Mouse (Mus musculus) forebrain, embryonic 12.5 days (tissue): ENCODE results near the gene Wiz. TPM values are rescaled to one million over a fixed set of nuclear protein-coding genes. Genes with fewer than 3 reads are reported as not detected.

ENCODE experiments used
- ATAC-seq: fragments of 200-750 bp; cut with Nextera tagmentation; 2 replicates; pipeline ENCODE4 v1.8.0; 2017; ENCODE audit warnings: moderate TSS enrichment; ENCODE audit not compliant: low FRiP score
- H3K27ac ChIP-seq: fragments of 300-500 bp; sonication (generic); 2 replicates; pipeline ENCODE4 v1.5.1; 2016; ENCODE audit warnings: mild to moderate bottlenecking
- H3K27me3 ChIP-seq: fragments of 300-500 bp; sonication (generic); 2 replicates; pipeline ENCODE4 v1.6.1; 2016; ENCODE audit warnings: mild to moderate bottlenecking
- H3K36me3 ChIP-seq: fragments of 300-500 bp; sonication (generic); replicated peaks from 2 replicates; pipeline ENCODE4 v1.6.1; 2016; ENCODE audit warnings: mild to moderate bottlenecking
- H3K4me1 ChIP-seq: fragments of 300-500 bp; sonication (generic); 2 replicates; pipeline ENCODE4 v1.6.1; 2016
- H3K4me2 ChIP-seq: fragments of 300-500 bp; sonication (generic); 2 replicates; pipeline ENCODE4 v1.6.1; 2016; ENCODE audit warnings: mild to moderate bottlenecking, moderate library complexity
- H3K4me3 ChIP-seq: fragments of 300-500 bp; sonication (generic); replicated peaks from 2 replicates; pipeline ENCODE4 v1.5.1; 2016; ENCODE audit warnings: mild to moderate bottlenecking
- H3K9ac ChIP-seq: fragments of 300-500 bp; sonication (generic); 2 replicates; pipeline ENCODE4 v1.6.1; 2016; ENCODE audit warnings: mild to moderate bottlenecking
- H3K9me3 ChIP-seq: fragments of 300-500 bp; sonication (generic); 2 replicates; pipeline ENCODE4 v1.6.1; 2016
- WGBS: fragments of 180-500 bp; shearing (Covaris S2); methylation state at CpG from one replicate; pipeline ENCODE4 v1.1.7; 2016; 5-methylcytosine and 5-hydroxymethylcytosine counted together
- polyA plus RNA-seq: library from polyadenylated mRNA; unstranded; fragments of >200 nt; fragmentation: Nextera tagmentation; extraction: Ambion mirVana; gene quantifications from 2 replicates; pipeline ENCODE4 v1.2.1, GENCODE M21; 2016

The Wiz gene
- polyA plus RNA-seq, 1 experiment from 2014 or later: 44.3 TPM

GRCm38 (mm10) chr17:32368991-32369578 is 20.2 kb downstream of the Wiz start:
- no peaks in the 10 kb centered on the region for H3K27me3 ChIP-seq
- no peaks in the 10 kb centered on the region for H3K9me3 ChIP-seq
- H3K4me2 ChIP-seq: peak overlapping the region; percentile 49
- H3K36me3 ChIP-seq: no peaks in the 10 kb centered on the region
- 12% methylated on average over 13 of the region's 17 CpGs for WGBS
- 0 out of 2 replicates have a peak overlapping the region, but pooled peaks have one; percentile 46 for H3K27ac ChIP-seq
- no peak overlapping the region for H3K9ac ChIP-seq
- peak overlapping the region; percentile 31 for H3K4me3 ChIP-seq
- H3K4me1 ChIP-seq: peaks cover 15% of the 10 kb centered on the region
- ATAC-seq: peak; percentile 47; the same call in 1 of the 2 replicates

GRCm38 (mm10) chr17:32367706-32368105 is 21.5 kb downstream of the Wiz start:
- Histone ChIP-seq H3K4me2 (no peak overlapping the region), H3K4me3 (no peak overlapping the region), H3K9ac (no peak overlapping the region), H3K9me3 (no peaks in the 10 kb centered on the region), H3K27ac (no peak overlapping the region), H3K27me3 (no peaks in the 10 kb centered on the region), H3K36me3 (no peaks in the 10 kb centered on the region), H3K4me1 (peaks cover 24% of the 10 kb centered on the region)
- no peak for ATAC-seq
- 93% methylated on average over 11 of the region's 11 CpGs for WGBS

GRCm38 (mm10) chr17:32365296-32365695 is 23.9 kb downstream of the Wiz start:
- Histone ChIP-seq H3K4me1 (peaks cover 36% of the 10 kb centered on the region), H3K27ac (no peak overlapping the region), H3K27me3 (no peaks in the 10 kb centered on the region), H3K9me3 (no peaks in the 10 kb centered on the region), H3K9ac (no peak overlapping the region), H3K4me3 (0 out of 2 replicates have a peak overlapping the region, but pooled peaks have one; percentile 91), H3K36me3 (peaks cover 23% of the 10 kb centered on the region), H3K4me2 (no peak overlapping the region)
- WGBS: 85% methylated on average over 1 of the region's 1 CpGs
- ATAC-seq: no peak

GRCm38 (mm10) chr17:32364850-32365249 is 24.4 kb downstream of the Wiz start:
- peak overlapping the region; percentile 91 for H3K4me3 ChIP-seq
- peaks cover 27% of the 10 kb centered on the region for H3K36me3 ChIP-seq
- 62% methylated on average over 5 of the region's 5 CpGs for WGBS
- H3K9ac ChIP-seq: peak overlapping the region; percentile 97; the same call in 1 of the 2 replicates
- 0 out of 2 replicates have a peak, but pooled peaks have one; percentile 12 for ATAC-seq
- no peaks in the 10 kb centered on the region for H3K27me3 ChIP-seq
- no peaks in the 10 kb centered on the region for H3K9me3 ChIP-seq
- H3K27ac ChIP-seq: peak overlapping the region; percentile 65
- H3K4me1 ChIP-seq: peaks cover 36% of the 10 kb centered on the region
- H3K4me2 ChIP-seq: peak overlapping the region; percentile 87

GRCm38 (mm10) chr17:32364331-32364730 is 24.9 kb downstream of the Wiz start:
- no peaks in the 10 kb centered on the region for H3K9me3 ChIP-seq
- peak overlapping the region; percentile 74 for H3K27ac ChIP-seq
- under 1% methylated on average over 46 of the region's 47 CpGs for WGBS
- H3K4me2 ChIP-seq: peak overlapping the region; percentile 87
- peaks cover 36% of the 10 kb centered on the region for H3K4me1 ChIP-seq
- no peaks in the 10 kb centered on the region for H3K27me3 ChIP-seq
- peak overlapping the region; percentile 97 for H3K9ac ChIP-seq
- peaks cover 33% of the 10 kb centered on the region for H3K36me3 ChIP-seq
- peak overlapping the region; percentile 91 for H3K4me3 ChIP-seq
- ATAC-seq: peak; percentile 94

GRCm38 (mm10) chr17:32363821-32364301 is 25.4 kb downstream of the Wiz start:
- no peaks in the 10 kb centered on the region for H3K9me3 ChIP-seq
- peaks cover 37% of the 10 kb centered on the region for H3K36me3 ChIP-seq
- peaks cover 33% of the 10 kb centered on the region for H3K4me1 ChIP-seq
- H3K9ac ChIP-seq: peak overlapping the region; percentile 97
- peak; percentile 75 for ATAC-seq
- no peaks in the 10 kb centered on the region for H3K27me3 ChIP-seq
- H3K4me3 ChIP-seq: peak overlapping the region; percentile 91
- H3K27ac ChIP-seq: peak overlapping the region; percentile 74
- WGBS: under 1% methylated on average over 26 of the region's 50 CpGs
- peak overlapping the region; percentile 87 for H3K4me2 ChIP-seq

- WGBS: 87% methylated on average over 4 of the region's 4 CpGs
- Histone ChIP-seq H3K4me2 (peak overlapping the region; percentile 87), H3K27ac (no peak overlapping the region), H3K36me3 (peaks cover 49% of the 10 kb centered on the region), H3K27me3 (no peaks in the 10 kb centered on the region), H3K4me1 (peaks cover 30% of the 10 kb centered on the region), H3K9me3 (no peaks in the 10 kb centered on the region), H3K9ac (peak overlapping the region; percentile 97; the same call in 1 of the 2 replicates), H3K4me3 (peak overlapping the region; percentile 91)
- ATAC-seq: no peak
These were observed 26.6 kb downstream of the Wiz start for GRCm38 (mm10) chr17:32362686-32363085.

- Histone ChIP-seq H3K9ac (no peak overlapping the region), H3K36me3 (peaks cover 77% of the 10 kb centered on the region), H3K4me3 (no peak overlapping the region), H3K27ac (no peak overlapping the region), H3K4me2 (no peak overlapping the region), H3K4me1 (peaks cover 26% of the 10 kb centered on the region), H3K27me3 (no peaks in the 10 kb centered on the region), H3K9me3 (no peaks in the 10 kb centered on the region)
- ATAC-seq: no peak
- 91% methylated on average over 16 of the region's 18 CpGs for WGBS
These were observed 29.3 kb downstream of the Wiz start for GRCm38 (mm10) chr17:32359928-32360327.

GRCm38 (mm10) chr17:32358943-32359340 is 30.3 kb downstream of the Wiz start:
- H3K4me1 ChIP-seq: peaks cover 24% of the 10 kb centered on the region
- no peaks in the 10 kb centered on the region for H3K27me3 ChIP-seq
- WGBS: 96% methylated on average over 6 of the region's 6 CpGs
- H3K4me3 ChIP-seq: no peak overlapping the region
- no peak overlapping the region for H3K9ac ChIP-seq
- H3K27ac ChIP-seq: no peak overlapping the region
- no peak for ATAC-seq
- H3K36me3 ChIP-seq: peaks cover 86% of the 10 kb centered on the region
- no peaks in the 10 kb centered on the region for H3K9me3 ChIP-seq
- H3K4me2 ChIP-seq: no peak overlapping the region

GRCm38 (mm10) chr17:32358192-32358942 is 30.9 kb downstream of the Wiz start:
- peaks cover 22% of the 10 kb centered on the region for H3K4me1 ChIP-seq
- 92% methylated on average over 7 of the region's 7 CpGs for WGBS
- no peaks in the 10 kb centered on the region for H3K27me3 ChIP-seq
- peaks cover 92% of the 10 kb centered on the region for H3K36me3 ChIP-seq
- H3K4me3 ChIP-seq: no peak overlapping the region
- ATAC-seq: no peak
- H3K4me2 ChIP-seq: no peak overlapping the region
- H3K9me3 ChIP-seq: no peaks in the 10 kb centered on the region
- no peak overlapping the region for H3K27ac ChIP-seq
- no peak overlapping the region for H3K9ac ChIP-seq

- no peaks in the 10 kb centered on the region for H3K27me3 ChIP-seq
- H3K9me3 ChIP-seq: no peaks in the 10 kb centered on the region
- H3K36me3 ChIP-seq: peaks cover 89% of the 10 kb centered on the region
- H3K4me1 ChIP-seq: peaks cover 9% of the 10 kb centered on the region
- H3K9ac ChIP-seq: no peak overlapping the region
- no peak for ATAC-seq
- H3K4me3 ChIP-seq: no peak overlapping the region
- WGBS: 86% methylated on average over 24 of the region's 24 CpGs
- H3K27ac ChIP-seq: no peak overlapping the region
- no peak overlapping the region for H3K4me2 ChIP-seq
These were observed 32.2 kb downstream of the Wiz start for GRCm38 (mm10) chr17:32356766-32357760.
